Mouse (Mus musculus) midbrain, embryonic 13.5 days (tissue): ENCODE data around the gene Tmem123. TPM values are rescaled to one million over a fixed set of nuclear protein-coding genes. Genes with fewer than 3 reads are reported as not detected.

Experiments
- ATAC-seq: fragments of 200-750 bp; cut with Nextera tagmentation; 2 replicates; pipeline ENCODE4 v1.8.0; 2017; ENCODE audit warnings: mild to moderate bottlenecking, moderate TSS enrichment, moderate library complexity
- H3K27ac ChIP-seq: fragments of 300-500 bp; sonication (generic); 2 replicates; pipeline ENCODE4 v1.5.1; 2015; ENCODE audit warnings: inconsistent platforms, mild to moderate bottlenecking, moderate library complexity
- H3K27me3 ChIP-seq: fragments of 300-500 bp; sonication (generic); 2 replicates; pipeline ENCODE4 v1.6.1; 2015; ENCODE audit warnings: mild to moderate bottlenecking, inconsistent platforms
- H3K36me3 ChIP-seq: fragments of 300-500 bp; sonication (generic); 2 replicates; pipeline ENCODE4 v1.6.1; 2015; ENCODE audit warnings: mild to moderate bottlenecking, inconsistent platforms
- H3K4me1 ChIP-seq: fragments of 300-500 bp; sonication (generic); replicated peaks from 2 replicates; pipeline ENCODE4 v1.6.1; 2015; ENCODE audit warnings: inconsistent platforms
- H3K4me2 ChIP-seq: fragments of 300-500 bp; sonication (generic); replicated peaks from 2 replicates; pipeline ENCODE4 v1.6.1; 2015; ENCODE audit warnings: moderate library complexity, mild to moderate bottlenecking, inconsistent platforms
- H3K4me3 ChIP-seq: fragments of 300-500 bp; sonication (generic); replicated peaks from 2 replicates; pipeline ENCODE4 v1.5.1; 2015; ENCODE audit warnings: mild to moderate bottlenecking, inconsistent platforms
- H3K9ac ChIP-seq: fragments of 300-500 bp; sonication (generic); replicated peaks from 2 replicates; pipeline ENCODE4 v1.6.1; 2015; ENCODE audit warnings: mild to moderate bottlenecking, inconsistent platforms
- H3K9me3 ChIP-seq: fragments of 300-500 bp; sonication (generic); 2 replicates; pipeline ENCODE4 v1.6.1; 2016; ENCODE audit warnings: mild to moderate bottlenecking, inconsistent platforms
- WGBS: fragments of 180-500 bp; shearing (Covaris S2); methylation state at CpG from one replicate; pipeline ENCODE4 v1.1.7; 2015; 5-methylcytosine and 5-hydroxymethylcytosine counted together
- polyA plus RNA-seq: library from polyadenylated mRNA; unstranded; fragments of >200 nt; fragmentation: Nextera tagmentation; extraction: Ambion mirVana; gene quantifications from 2 replicates; pipeline ENCODE4 v1.2.1, GENCODE M21; 2015

Gene Tmem123
- polyA plus RNA-seq, 1 experiment from 2014 or later = 43.6 TPM

DNA sequence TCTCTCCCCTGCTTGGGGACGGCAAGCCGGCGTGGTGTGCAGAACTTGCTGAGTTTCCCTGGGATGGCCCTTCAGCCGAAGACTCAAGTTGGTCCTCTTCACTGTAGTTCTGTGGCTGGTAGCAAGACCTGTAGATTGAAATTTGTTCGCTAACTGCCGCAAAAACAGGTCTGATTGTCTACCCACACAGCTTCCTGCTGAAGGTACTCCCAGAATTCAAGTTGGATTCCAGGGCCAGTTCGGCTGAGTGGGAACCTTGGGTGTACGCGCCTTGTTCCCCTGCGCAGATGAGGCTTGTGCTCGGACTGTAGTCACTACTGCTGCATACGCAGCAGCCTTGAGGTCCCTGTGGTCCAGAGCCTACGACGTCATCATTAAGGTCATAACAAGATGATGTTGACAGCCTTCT, 626 bp downstream of the Tmem123 start:
- peak; percentile 21; the same call in 1 of the 2 replicates for ATAC-seq
- H3K4me1 ChIP-seq = peaks cover 41% of the 10 kb centered on the region
- H3K27me3 ChIP-seq = peaks cover 17% of the 10 kb centered on the region
- H3K4me3 ChIP-seq = peak overlapping the region; percentile 78
- H3K36me3 ChIP-seq = no peaks in the 10 kb centered on the region; the same call in 1 of the 2 replicates
- H3K4me2 ChIP-seq = peak overlapping the region; percentile 88
- WGBS = under 1% methylated on average over 14 of the region's 14 CpGs
- H3K9me3 ChIP-seq = no peaks in the 10 kb centered on the region
- H3K27ac ChIP-seq = peak overlapping the region; percentile 75
- H3K9ac ChIP-seq = peak overlapping the region; percentile 78

DNA sequence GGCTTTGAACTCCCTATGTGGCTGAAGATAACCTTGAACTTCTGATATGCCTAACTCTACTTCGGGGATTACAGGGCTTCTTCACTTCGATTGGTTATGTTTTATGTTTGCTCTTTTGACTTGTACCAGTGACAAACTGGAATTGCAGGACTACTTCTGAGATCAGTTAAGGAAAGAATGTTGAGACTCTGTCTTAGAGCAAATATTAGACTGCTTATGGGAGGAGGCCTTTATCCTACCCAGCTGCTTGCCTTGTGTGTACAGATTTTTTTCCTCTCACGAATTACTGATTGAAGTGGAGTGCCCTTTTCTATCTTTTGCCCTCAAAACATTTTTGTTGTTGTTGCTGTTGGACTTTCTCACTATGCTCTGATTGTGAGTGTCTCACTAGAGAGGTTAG, 1.4 kb downstream of the Tmem123 start:
- Histone ChIP-seq H3K27ac (no peak overlapping the region), H3K4me3 (peak overlapping the region; percentile 78), H3K4me1 (peaks cover 41% of the 10 kb centered on the region), H3K9me3 (no peaks in the 10 kb centered on the region), H3K36me3 (peaks cover 4% of the 10 kb centered on the region), H3K4me2 (peak overlapping the region; percentile 88), H3K9ac (no peak overlapping the region), H3K27me3 (peaks cover 17% of the 10 kb centered on the region)
- no peak for ATAC-seq
- WGBS = 71% methylated on average over 3 of the region's 3 CpGs

DNA sequence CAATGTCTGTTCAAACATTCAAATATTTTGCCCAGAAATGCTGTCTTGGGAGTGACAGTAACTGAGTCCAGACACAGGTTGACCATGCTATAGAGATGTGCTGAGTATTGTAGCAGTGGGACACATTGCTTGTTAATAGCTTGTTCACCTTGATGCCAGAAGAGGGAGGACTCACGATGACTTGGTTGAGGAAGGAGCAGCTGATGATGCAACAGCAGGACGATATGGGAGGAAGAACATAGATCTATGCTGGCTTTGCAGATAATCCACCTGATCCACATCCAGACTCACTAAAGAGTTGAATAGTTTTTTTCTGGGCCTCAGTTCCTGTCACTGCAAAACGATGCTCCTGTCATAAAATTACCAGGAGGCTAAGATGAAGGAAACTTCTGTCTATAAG, 2.7 kb downstream of the Tmem123 start:
- Histone ChIP-seq H3K9ac (no peak overlapping the region), H3K36me3 (peaks cover 5% of the 10 kb centered on the region), H3K4me3 (no peak overlapping the region), H3K27ac (no peak overlapping the region), H3K27me3 (peaks cover 15% of the 10 kb centered on the region), H3K4me1 (peaks cover 41% of the 10 kb centered on the region), H3K4me2 (no peak overlapping the region), H3K9me3 (no peaks in the 10 kb centered on the region)
- no peak for ATAC-seq
- 76% methylated on average over 3 of the region's 3 CpGs for WGBS

- H3K27me3 ChIP-seq = peaks cover 6% of the 10 kb centered on the region
- H3K36me3 ChIP-seq = peaks cover 11% of the 10 kb centered on the region
- peak overlapping the region; percentile 45 for H3K27ac ChIP-seq
- peak overlapping the region; percentile 25; the same call in 1 of the 2 replicates for H3K9ac ChIP-seq
- H3K4me1 ChIP-seq = peaks cover 44% of the 10 kb centered on the region
- 8% methylated on average over 2 of the region's 2 CpGs for WGBS
- H3K9me3 ChIP-seq = no peaks in the 10 kb centered on the region
- H3K4me3 ChIP-seq = no peak overlapping the region
- H3K4me2 ChIP-seq = no peak overlapping the region
- peak; percentile 40 for ATAC-seq
Measured at GRCm38 (mm10) chr9:7767526-7767925, 3.7 kb downstream of the Tmem123 start.

- Histone ChIP-seq H3K36me3 (peaks cover 17% of the 10 kb centered on the region), H3K4me1 (peaks cover 45% of the 10 kb centered on the region), H3K9me3 (no peaks in the 10 kb centered on the region), H3K4me3 (no peak overlapping the region), H3K27me3 (no peaks in the 10 kb centered on the region), H3K9ac (no peak overlapping the region), H3K4me2 (no peak overlapping the region), H3K27ac (no peak overlapping the region)
- WGBS = 68% methylated on average over 4 of the region's 4 CpGs
- ATAC-seq = no peak
Measured at GRCm38 (mm10) chr9:7769081-7769480, 5.2 kb downstream of the Tmem123 start.

DNA sequence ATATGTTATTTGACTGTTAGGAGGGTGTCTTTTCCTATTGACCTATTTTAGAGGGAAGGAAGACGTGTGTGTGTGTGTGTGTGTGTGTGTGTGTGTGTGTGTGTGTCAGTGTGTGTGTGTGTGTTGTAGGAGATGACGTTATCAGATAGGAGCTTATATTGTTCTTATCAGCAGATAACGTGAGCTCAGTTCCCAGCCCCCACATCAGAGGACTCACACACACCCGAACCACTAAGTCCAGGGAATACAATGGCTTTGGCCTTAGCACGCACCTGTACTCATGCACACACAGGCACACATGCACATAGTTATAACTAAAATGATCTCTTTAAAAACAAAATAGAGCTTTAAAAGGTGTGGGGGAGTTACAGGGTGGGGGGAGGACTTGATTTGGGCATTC, 5.7 kb downstream of the Tmem123 start:
- Histone ChIP-seq H3K4me2 (no peak overlapping the region), H3K9ac (no peak overlapping the region), H3K4me3 (no peak overlapping the region), H3K4me1 (peaks cover 43% of the 10 kb centered on the region), H3K36me3 (peaks cover 17% of the 10 kb centered on the region), H3K27ac (no peak overlapping the region), H3K9me3 (no peaks in the 10 kb centered on the region), H3K27me3 (no peaks in the 10 kb centered on the region)
- no peak for ATAC-seq
- WGBS = 96% methylated on average over 5 of the region's 5 CpGs

GRCm38 (mm10) chr9:7772361-7772760, 8.5 kb downstream of the Tmem123 start:
- Histone ChIP-seq H3K4me1 (peaks cover 20% of the 10 kb centered on the region), H3K9me3 (no peaks in the 10 kb centered on the region), H3K27ac (no peak overlapping the region), H3K36me3 (peaks cover 17% of the 10 kb centered on the region), H3K4me3 (no peak overlapping the region), H3K27me3 (no peaks in the 10 kb centered on the region), H3K4me2 (no peak overlapping the region), H3K9ac (no peak overlapping the region)
- 76% methylated on average over 2 of the region's 2 CpGs for WGBS
- ATAC-seq = 0 out of 2 replicates have a peak, but pooled peaks have one; percentile 7

DNA sequence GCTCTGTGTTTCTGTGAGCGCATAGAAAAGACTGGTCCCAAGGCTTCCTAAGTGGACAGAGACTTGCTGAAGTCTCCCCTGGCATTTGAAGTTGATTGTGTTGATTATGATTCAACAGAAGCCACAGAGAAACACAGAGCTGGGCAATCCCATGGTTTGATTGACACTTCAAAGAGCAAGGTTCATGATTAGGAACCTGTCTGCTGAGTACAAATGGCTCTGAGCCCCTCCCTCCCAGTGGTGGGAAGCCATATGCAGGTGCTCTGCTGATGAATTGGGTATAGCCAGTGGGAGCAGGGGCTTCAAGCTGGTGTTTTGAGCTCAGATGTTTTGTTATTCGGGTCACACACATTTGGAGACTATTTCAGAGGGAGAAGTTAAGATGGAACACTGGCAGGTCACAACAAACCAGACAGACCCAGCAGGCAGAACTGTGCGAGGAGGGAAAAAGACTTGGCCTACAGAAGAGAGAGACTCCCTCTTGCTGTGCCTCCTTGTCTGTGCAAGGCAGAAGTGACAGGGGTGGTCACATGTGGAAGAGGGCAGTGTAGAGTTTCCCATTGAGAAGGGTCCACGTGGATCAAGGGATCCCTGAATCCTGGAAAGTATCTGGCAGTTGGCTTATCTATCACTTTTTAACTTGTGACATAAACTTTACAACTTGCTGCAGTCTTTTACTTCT, 9.1 kb downstream of the Tmem123 start:
- ATAC-seq = peak; percentile 73
- no peak overlapping the region for H3K27ac ChIP-seq
- H3K36me3 ChIP-seq = peaks cover 17% of the 10 kb centered on the region
- no peak overlapping the region for H3K9ac ChIP-seq
- H3K4me1 ChIP-seq = peaks cover 14% of the 10 kb centered on the region
- H3K4me2 ChIP-seq = no peak overlapping the region
- no peaks in the 10 kb centered on the region for H3K9me3 ChIP-seq
- no peak overlapping the region for H3K4me3 ChIP-seq
- 74% methylated on average over 4 of the region's 4 CpGs for WGBS
- H3K27me3 ChIP-seq = no peaks in the 10 kb centered on the region

DNA sequence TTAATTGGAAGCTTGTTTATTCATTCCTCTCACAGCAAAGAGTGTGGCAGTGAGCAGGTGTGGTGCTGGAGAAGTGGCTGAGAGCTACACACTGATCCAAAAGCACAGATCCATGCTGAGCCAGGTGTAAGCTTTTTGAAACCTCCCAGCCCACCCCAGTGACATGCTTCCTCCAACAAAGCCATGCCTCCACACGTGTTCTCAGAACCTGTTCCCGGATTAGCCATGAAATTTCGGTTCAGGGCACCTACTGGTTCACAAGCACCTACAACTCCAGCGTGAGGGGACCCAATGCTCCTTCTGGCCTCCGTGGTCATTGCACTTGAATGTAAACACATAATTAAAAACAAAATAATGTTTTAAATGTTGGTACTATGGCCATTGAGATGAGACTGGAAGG, 9.8 kb downstream of the Tmem123 start:
- no peak overlapping the region for H3K9ac ChIP-seq
- H3K4me1 ChIP-seq = peaks cover 8% of the 10 kb centered on the region
- ATAC-seq = no peak
- H3K4me2 ChIP-seq = no peak overlapping the region
- H3K9me3 ChIP-seq = no peaks in the 10 kb centered on the region
- H3K27ac ChIP-seq = no peak overlapping the region
- peaks cover 17% of the 10 kb centered on the region for H3K36me3 ChIP-seq
- no peaks in the 10 kb centered on the region for H3K27me3 ChIP-seq
- 96% methylated on average over 5 of the region's 5 CpGs for WGBS
- H3K4me3 ChIP-seq = no peak overlapping the region

- Histone ChIP-seq H3K27me3 (no peaks in the 10 kb centered on the region), H3K4me2 (no peak overlapping the region), H3K9me3 (no peaks in the 10 kb centered on the region), H3K4me1 (peaks cover 8% of the 10 kb centered on the region), H3K27ac (no peak overlapping the region), H3K4me3 (no peak overlapping the region), H3K9ac (no peak overlapping the region), H3K36me3 (peaks cover 17% of the 10 kb centered on the region)
- no peak for ATAC-seq
- WGBS = 94% methylated on average over 10 of the region's 10 CpGs
Measured at GRCm38 (mm10) chr9:7774538-7774937, 10.7 kb downstream of the Tmem123 start.

GRCm38 (mm10) chr9:7775011-7775410, 11.2 kb downstream of the Tmem123 start:
- peaks cover 8% of the 10 kb centered on the region for H3K4me1 ChIP-seq
- ATAC-seq = no peak
- no peak overlapping the region for H3K27ac ChIP-seq
- 94% methylated on average over 2 of the region's 2 CpGs for WGBS
- H3K4me3 ChIP-seq = no peak overlapping the region
- H3K27me3 ChIP-seq = no peaks in the 10 kb centered on the region
- peaks cover 15% of the 10 kb centered on the region for H3K36me3 ChIP-seq
- no peaks in the 10 kb centered on the region for H3K9me3 ChIP-seq
- H3K4me2 ChIP-seq = no peak overlapping the region
- no peak overlapping the region for H3K9ac ChIP-seq

DNA sequence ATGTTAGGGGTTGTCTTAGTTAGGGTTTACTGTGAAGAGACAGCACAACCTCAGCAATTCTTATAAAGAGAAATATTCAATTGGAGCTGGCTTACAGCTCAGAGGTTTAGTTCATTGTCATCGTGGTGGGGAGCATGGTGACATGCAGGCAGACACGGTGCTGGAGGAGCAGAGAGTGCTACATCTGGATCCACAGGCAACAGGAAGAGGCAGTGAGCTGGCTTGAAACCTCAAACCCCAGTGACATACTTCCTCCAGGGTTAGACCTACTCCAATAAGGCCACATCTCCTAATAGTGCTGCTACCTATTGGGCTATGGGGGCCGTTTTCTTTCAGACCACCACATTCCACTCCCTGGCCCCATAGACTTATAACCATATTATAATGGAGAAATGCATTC, 12.1 kb downstream of the Tmem123 start:
- Histone ChIP-seq H3K27me3 (no peaks in the 10 kb centered on the region), H3K27ac (no peak overlapping the region), H3K4me3 (no peak overlapping the region), H3K36me3 (peaks cover 12% of the 10 kb centered on the region; the same call in 1 of the 2 replicates), H3K9me3 (no peaks in the 10 kb centered on the region), H3K9ac (no peak overlapping the region), H3K4me2 (no peak overlapping the region), H3K4me1 (peaks cover 8% of the 10 kb centered on the region)
- no peak for ATAC-seq
- WGBS = 65% methylated on average over 3 of the region's 3 CpGs

DNA sequence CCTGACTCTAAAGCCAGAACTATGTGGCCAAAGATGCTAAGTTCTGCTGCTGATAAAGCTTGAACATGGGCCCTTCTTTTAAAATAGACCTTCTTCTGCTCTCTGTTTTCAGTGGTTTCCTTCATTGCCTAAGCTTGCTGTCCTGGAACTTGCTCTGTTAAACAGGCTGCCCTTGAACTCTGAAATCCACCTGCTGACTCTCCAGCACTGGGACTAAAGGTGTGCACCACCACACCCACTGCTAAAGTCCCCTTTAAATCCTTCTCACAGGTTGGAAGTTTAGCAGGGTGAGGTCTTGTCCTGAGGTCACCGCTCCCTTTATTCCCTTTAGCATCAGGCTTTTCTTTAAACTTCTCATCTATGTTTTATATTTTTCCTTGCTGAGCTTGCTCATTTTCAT, 13.1 kb downstream of the Tmem123 start:
- peaks cover 12% of the 10 kb centered on the region; the same call in 1 of the 2 replicates for H3K36me3 ChIP-seq
- WGBS = 91% methylated on average over 1 of the region's 1 CpGs
- peaks cover 8% of the 10 kb centered on the region for H3K4me1 ChIP-seq
- H3K4me2 ChIP-seq = no peak overlapping the region
- ATAC-seq = no peak
- H3K4me3 ChIP-seq = no peak overlapping the region
- no peaks in the 10 kb centered on the region for H3K27me3 ChIP-seq
- no peak overlapping the region for H3K27ac ChIP-seq
- no peak overlapping the region for H3K9ac ChIP-seq
- no peaks in the 10 kb centered on the region for H3K9me3 ChIP-seq
